Mouse (Mus musculus): ENCODE measurements at regions not wholly inside any gene's neighbourhood (a gene's known extent, or its start where the extent isn't known, plus 50 kb on each side); places are given as distances from the start of the nearest gene placed in this dataset.

GRCm38 (mm10) chr4:56261992-56262391, 477.9 kb upstream of the Gm26657 start:
- Histone ChIP-seq H3K27ac (ENCODE audit: low read depth) (no peak overlapping the region), H3K27me3 (replicated peaks; ENCODE audit: control insufficient read depth, insufficient read depth, low read length) (no peaks in the 10 kb centered on the region), H3K36me3 (ENCODE audit: control insufficient read depth, insufficient read depth, low read length) (no peaks in the 10 kb centered on the region), H3K4me2 (ENCODE audit: low read length) (no peak overlapping the region), H3K9ac (ENCODE audit: low read length) (no peak overlapping the region), H3K4me1 (replicated peaks; ENCODE audit: control insufficient read depth, insufficient read depth, low read length) (no peaks in the 10 kb centered on the region), H3K4me3 (ENCODE audit: low read depth, low read length) (no peak overlapping the region), H3K9me3 (ENCODE audit: control insufficient read depth, low read length) (no peaks in the 10 kb centered on the region)
- ATAC-seq (replicated peaks; ENCODE audit: low FRiP score, low TSS enrichment, low read depth): no peak
- no peak for DNase-seq (ENCODE audit: low spot score)
- WGBS: 89% methylated on average over 5 of the region's 5 CpGs

GRCm38 (mm10) chr4:56252375-56252774, 487.5 kb upstream of the Gm26657 start:
- H3K9me3 ChIP-seq (ENCODE audit: control insufficient read depth, low read length): no peaks in the 10 kb centered on the region
- no peak overlapping the region for H3K27ac ChIP-seq (ENCODE audit: low read depth)
- H3K9ac ChIP-seq (ENCODE audit: low read length): no peak overlapping the region
- no peaks in the 10 kb centered on the region for H3K27me3 ChIP-seq (replicated peaks; ENCODE audit: control insufficient read depth, insufficient read depth, low read length)
- no peak overlapping the region for H3K4me2 ChIP-seq (ENCODE audit: low read length)
- DNase-seq (ENCODE audit: low spot score): no peak
- no peak for ATAC-seq (replicated peaks; ENCODE audit: low FRiP score, low TSS enrichment, low read depth)
- 16% methylated on average over 1 of the region's 1 CpGs for WGBS
- H3K4me1 ChIP-seq (replicated peaks; ENCODE audit: control insufficient read depth, insufficient read depth, low read length): 0 out of 2 replicates have a peak, but pooled peaks cover 3% of the 10 kb centered on the region
- H3K4me3 ChIP-seq (ENCODE audit: low read depth, low read length): no peak overlapping the region
- H3K36me3 ChIP-seq (ENCODE audit: control insufficient read depth, insufficient read depth, low read length): no peaks in the 10 kb centered on the region

- no peak for DNase-seq (ENCODE audit: low spot score)
- ATAC-seq (replicated peaks; ENCODE audit: low FRiP score, low TSS enrichment, low read depth): no peak
- Histone ChIP-seq H3K27ac (ENCODE audit: low read depth) (no peak overlapping the region), H3K36me3 (ENCODE audit: control insufficient read depth, insufficient read depth, low read length) (no peaks in the 10 kb centered on the region), H3K27me3 (replicated peaks; ENCODE audit: control insufficient read depth, insufficient read depth, low read length) (no peaks in the 10 kb centered on the region), H3K4me3 (ENCODE audit: low read depth, low read length) (no peak overlapping the region), H3K9me3 (ENCODE audit: control insufficient read depth, low read length) (no peaks in the 10 kb centered on the region), H3K4me1 (replicated peaks; ENCODE audit: control insufficient read depth, insufficient read depth, low read length) (0 out of 2 replicates have a peak, but pooled peaks cover 3% of the 10 kb centered on the region), H3K9ac (ENCODE audit: low read length) (no peak overlapping the region), H3K4me2 (ENCODE audit: low read length) (no peak overlapping the region)
- WGBS: 69% methylated on average over 2 of the region's 2 CpGs
These were observed 488.1 kb upstream of the Gm26657 start for GRCm38 (mm10) chr4:56251766-56252165.

GRCm38 (mm10) chr4:56250611-56251010, 489.3 kb upstream of the Gm26657 start:
- WGBS: 95% methylated on average over 2 of the region's 2 CpGs
- H3K36me3 ChIP-seq (ENCODE audit: control insufficient read depth, insufficient read depth, low read length): no peaks in the 10 kb centered on the region

GRCm38 (mm10) chr4:56243863-56244262, 496.0 kb upstream of the Gm26657 start:
- H3K4me2 ChIP-seq (ENCODE audit: low read length): no peak overlapping the region
- 83% methylated on average over 6 of the region's 6 CpGs for WGBS
- H3K9me3 ChIP-seq (ENCODE audit: control insufficient read depth, low read length): no peaks in the 10 kb centered on the region
- H3K27ac ChIP-seq (ENCODE audit: low read depth): no peak overlapping the region
- ATAC-seq (replicated peaks; ENCODE audit: low FRiP score, low TSS enrichment, low read depth) (no peak), DNase-seq (ENCODE audit: low spot score) (no peak)
- H3K4me3 ChIP-seq (ENCODE audit: low read depth, low read length): no peak overlapping the region
- H3K4me1 ChIP-seq (replicated peaks; ENCODE audit: control insufficient read depth, insufficient read depth, low read length): no peaks in the 10 kb centered on the region
- no peaks in the 10 kb centered on the region for H3K27me3 ChIP-seq (replicated peaks; ENCODE audit: control insufficient read depth, insufficient read depth, low read length)
- H3K36me3 ChIP-seq (ENCODE audit: control insufficient read depth, insufficient read depth, low read length): no peaks in the 10 kb centered on the region
- no peak overlapping the region for H3K9ac ChIP-seq (ENCODE audit: low read length)

More at GRCm38 (mm10) chr4:56250611-56251010, 489.3 kb upstream of the Gm26657 start:
- no peaks in the 10 kb centered on the region for H3K27me3 ChIP-seq (replicated peaks; ENCODE audit: control insufficient read depth, insufficient read depth, low read length)
- H3K9me3 ChIP-seq (ENCODE audit: control insufficient read depth, low read length): no peaks in the 10 kb centered on the region
- no peak overlapping the region for H3K9ac ChIP-seq (ENCODE audit: low read length)
- H3K27ac ChIP-seq (ENCODE audit: low read depth): no peak overlapping the region
- DNase-seq (ENCODE audit: low spot score) (no peak), ATAC-seq (replicated peaks; ENCODE audit: low FRiP score, low TSS enrichment, low read depth) (no peak)
- no peak overlapping the region for H3K4me3 ChIP-seq (ENCODE audit: low read depth, low read length)
- no peak overlapping the region for H3K4me2 ChIP-seq (ENCODE audit: low read length)
- H3K4me1 ChIP-seq (replicated peaks; ENCODE audit: control insufficient read depth, insufficient read depth, low read length): 0 out of 2 replicates have a peak, but pooled peaks cover 3% of the 10 kb centered on the region

- H3K27me3 ChIP-seq (replicated peaks; ENCODE audit: control insufficient read depth, insufficient read depth, low read length): no peaks in the 10 kb centered on the region
- H3K4me1 ChIP-seq (replicated peaks; ENCODE audit: control insufficient read depth, insufficient read depth, low read length): no peaks in the 10 kb centered on the region
- no peaks in the 10 kb centered on the region for H3K9me3 ChIP-seq (ENCODE audit: control insufficient read depth, low read length)
- no peak overlapping the region for H3K4me3 ChIP-seq (ENCODE audit: low read depth, low read length)
- no peak overlapping the region for H3K27ac ChIP-seq (ENCODE audit: low read depth)
- DNase-seq (ENCODE audit: low spot score): no peak
- no peak for ATAC-seq (replicated peaks; ENCODE audit: low FRiP score, low TSS enrichment, low read depth)
- H3K9ac ChIP-seq (ENCODE audit: low read length): no peak overlapping the region
- WGBS: 78% methylated on average over 4 of the region's 4 CpGs
- H3K36me3 ChIP-seq (ENCODE audit: control insufficient read depth, insufficient read depth, low read length): no peaks in the 10 kb centered on the region
- no peak overlapping the region for H3K4me2 ChIP-seq (ENCODE audit: low read length)
These were observed 501.1 kb upstream of the Gm26657 start for GRCm38 (mm10) chr4:56238496-56239488.

- 60% methylated on average over 7 of the region's 7 CpGs for WGBS
- DNase-seq (ENCODE audit: low spot score): no peak
- ATAC-seq (replicated peaks; ENCODE audit: low FRiP score, low TSS enrichment, low read depth): no peak
- Histone ChIP-seq H3K4me3 (ENCODE audit: low read depth, low read length) (no peak overlapping the region), H3K4me2 (ENCODE audit: low read length) (no peak overlapping the region), H3K36me3 (ENCODE audit: control insufficient read depth, insufficient read depth, low read length) (no peaks in the 10 kb centered on the region), H3K9ac (ENCODE audit: low read length) (no peak overlapping the region), H3K9me3 (ENCODE audit: control insufficient read depth, low read length) (no peaks in the 10 kb centered on the region), H3K27me3 (replicated peaks; ENCODE audit: control insufficient read depth, insufficient read depth, low read length) (no peaks in the 10 kb centered on the region), H3K4me1 (replicated peaks; ENCODE audit: control insufficient read depth, insufficient read depth, low read length) (no peaks in the 10 kb centered on the region), H3K27ac (ENCODE audit: low read depth) (no peak overlapping the region)
These were observed 508.5 kb upstream of the Gm26657 start for GRCm38 (mm10) chr4:56231414-56231813.

- Histone ChIP-seq H3K4me1 (replicated peaks; ENCODE audit: control insufficient read depth, insufficient read depth, low read length) (no peaks in the 10 kb centered on the region), H3K36me3 (ENCODE audit: control insufficient read depth, insufficient read depth, low read length) (no peaks in the 10 kb centered on the region), H3K4me3 (ENCODE audit: low read depth, low read length) (no peak overlapping the region), H3K27me3 (replicated peaks; ENCODE audit: control insufficient read depth, insufficient read depth, low read length) (no peaks in the 10 kb centered on the region), H3K27ac (ENCODE audit: low read depth) (no peak overlapping the region), H3K9me3 (ENCODE audit: control insufficient read depth, low read length) (no peaks in the 10 kb centered on the region), H3K9ac (ENCODE audit: low read length) (no peak overlapping the region), H3K4me2 (ENCODE audit: low read length) (no peak overlapping the region)
- ATAC-seq (replicated peaks; ENCODE audit: low FRiP score, low TSS enrichment, low read depth) (no peak), DNase-seq (ENCODE audit: low spot score) (no peak)
- WGBS: 55% methylated on average over 1 of the region's 1 CpGs
These were observed 509.4 kb upstream of the Gm26657 start for GRCm38 (mm10) chr4:56230451-56230850.

- H3K4me1 ChIP-seq (replicated peaks; ENCODE audit: control insufficient read depth, insufficient read depth, low read length): peaks cover 8% of the 10 kb centered on the region; the same call in 1 of the 2 replicates
- no peak overlapping the region for H3K4me3 ChIP-seq (ENCODE audit: low read depth, low read length)
- 62% methylated on average over 1 of the region's 1 CpGs for WGBS
- no peaks in the 10 kb centered on the region for H3K27me3 ChIP-seq (replicated peaks; ENCODE audit: control insufficient read depth, insufficient read depth, low read length)
- H3K9me3 ChIP-seq (ENCODE audit: control insufficient read depth, low read length): no peaks in the 10 kb centered on the region
- H3K4me2 ChIP-seq (ENCODE audit: low read length): no peak overlapping the region
- no peak for DNase-seq (ENCODE audit: low spot score)
- ATAC-seq (replicated peaks; ENCODE audit: low FRiP score, low TSS enrichment, low read depth): no peak
- H3K36me3 ChIP-seq (ENCODE audit: control insufficient read depth, insufficient read depth, low read length): no peaks in the 10 kb centered on the region
- no peak overlapping the region for H3K27ac ChIP-seq (ENCODE audit: low read depth)
- no peak overlapping the region for H3K9ac ChIP-seq (ENCODE audit: low read length)
These were observed 513.4 kb upstream of the Gm26657 start for GRCm38 (mm10) chr4:56226493-56226892.

All from intestine, embryonic 14.5 days (tissue).